Mouse (Mus musculus) thymus, postnatal 4 days (tissue): ENCODE results near the gene Lrguk.

Experiments
- DNase-seq: peaks from one replicate; pipeline ENCODE4 v3.0.0; 2021

The Lrguk gene

GRCm38 (mm10) chr6:34028933-34029745 is at the start of gene Lrguk:
TSS of gene Lrguk (plus strand) at chr6:34029448.
- peak; percentile 91 for DNase-seq

DNA sequence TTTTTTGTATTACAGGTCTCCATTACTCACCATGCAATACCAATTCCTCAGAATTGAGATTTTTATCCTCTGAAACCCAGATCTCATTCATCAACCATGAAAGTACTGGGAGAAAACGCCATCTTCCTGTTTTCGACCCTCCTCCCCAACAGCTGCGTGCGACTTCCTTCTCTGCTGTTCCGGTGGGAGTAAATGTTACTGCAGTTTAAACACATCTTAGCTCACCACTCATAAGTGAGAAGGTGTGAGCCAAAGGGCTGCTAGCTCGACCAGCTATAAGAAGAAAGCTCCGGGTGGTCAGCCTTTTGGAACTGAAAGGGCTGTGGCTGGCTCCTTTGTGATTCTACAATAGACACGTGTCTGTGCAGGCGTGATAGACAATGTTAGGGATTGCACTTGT is 46.5 kb upstream of the Lrguk start:
- peak; percentile 42 for DNase-seq

- DNase-seq: no peak
Observed at GRCm38 (mm10) chr6:33987132-33987531, 42.1 kb upstream of the Lrguk start.

DNA sequence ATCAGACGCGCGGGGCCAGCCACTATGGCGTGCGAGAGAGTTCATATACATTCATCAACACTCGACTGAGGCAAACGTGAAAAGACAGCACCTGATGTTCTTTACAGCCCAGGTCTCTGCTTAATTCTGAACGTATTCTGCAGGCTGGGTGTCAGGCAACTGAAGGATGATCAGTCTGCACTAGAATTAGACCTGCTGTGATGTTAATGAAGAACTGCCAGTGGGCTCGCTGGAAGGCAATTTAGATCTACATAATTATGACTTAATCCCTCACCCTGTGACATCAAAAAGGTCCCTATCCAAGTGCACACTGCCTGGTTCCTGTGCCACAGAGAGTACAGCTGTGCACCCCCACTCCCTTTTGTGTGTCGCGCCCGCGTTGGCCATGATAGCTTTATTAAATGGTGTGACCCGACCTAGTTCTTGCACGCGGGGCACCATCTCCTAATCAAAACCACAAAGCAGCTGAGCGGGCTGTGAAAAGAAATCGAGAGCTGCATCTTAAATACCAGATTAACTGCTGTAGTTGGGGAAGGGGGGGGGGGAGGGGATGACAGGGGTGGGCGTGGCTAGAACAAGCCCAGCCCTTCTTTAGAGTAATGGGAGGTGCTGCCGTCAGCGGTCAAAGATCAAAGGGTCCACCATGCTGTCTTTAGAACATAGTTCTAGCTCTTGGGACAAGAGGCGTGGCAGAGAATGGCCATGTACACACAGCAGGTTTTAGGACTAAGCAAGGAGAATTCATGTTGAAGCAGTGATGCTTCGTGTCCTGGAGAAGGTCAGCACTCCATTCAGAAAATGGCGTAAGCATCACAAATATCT is 36.8 kb upstream of the Lrguk start:
- peak; percentile 27 for DNase-seq

DNA sequence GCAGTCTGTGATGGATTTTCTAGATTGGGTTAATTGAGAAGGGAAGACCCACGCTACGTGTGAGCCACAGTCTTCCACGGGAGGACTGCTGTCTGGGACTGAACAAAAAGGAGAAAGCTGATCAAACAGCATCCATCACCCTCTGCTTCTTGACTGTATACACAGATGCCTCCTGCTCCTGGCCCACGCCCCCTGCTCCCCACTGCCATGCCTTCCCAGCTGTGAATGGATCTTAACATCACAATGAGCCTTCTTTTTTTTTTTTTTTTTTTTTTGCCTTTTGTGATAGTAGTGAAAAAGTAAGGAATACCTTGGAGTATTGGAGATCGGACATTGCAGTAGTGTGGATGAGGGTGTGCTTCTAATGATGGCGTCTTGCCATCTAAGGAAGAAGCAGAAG is 35.4 kb upstream of the Lrguk start:
- DNase-seq: no peak

- DNase-seq: no peak
Observed at GRCm38 (mm10) chr6:33998590-33998989, 30.7 kb upstream of the Lrguk start.

DNA sequence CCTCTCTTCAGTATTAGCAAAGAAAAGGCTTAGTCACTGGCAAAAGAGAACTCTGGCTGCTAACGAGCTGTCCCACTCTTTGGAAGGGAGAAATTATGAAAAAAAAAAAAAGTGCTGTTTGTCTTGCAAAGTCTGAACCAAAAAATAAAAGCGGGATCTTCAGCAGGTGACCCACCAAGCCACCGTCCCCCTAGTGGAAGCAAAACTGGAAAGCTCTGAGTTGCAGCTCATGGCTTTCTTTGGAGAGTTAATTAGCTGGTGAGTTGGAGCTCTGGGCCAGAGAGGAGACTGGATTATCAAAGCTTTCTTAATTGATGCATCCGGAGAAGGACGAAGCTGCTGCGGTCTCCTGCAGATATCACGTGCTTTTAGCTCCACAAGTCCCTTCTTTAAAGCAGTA is 29.7 kb upstream of the Lrguk start:
- DNase-seq: no peak

DNA sequence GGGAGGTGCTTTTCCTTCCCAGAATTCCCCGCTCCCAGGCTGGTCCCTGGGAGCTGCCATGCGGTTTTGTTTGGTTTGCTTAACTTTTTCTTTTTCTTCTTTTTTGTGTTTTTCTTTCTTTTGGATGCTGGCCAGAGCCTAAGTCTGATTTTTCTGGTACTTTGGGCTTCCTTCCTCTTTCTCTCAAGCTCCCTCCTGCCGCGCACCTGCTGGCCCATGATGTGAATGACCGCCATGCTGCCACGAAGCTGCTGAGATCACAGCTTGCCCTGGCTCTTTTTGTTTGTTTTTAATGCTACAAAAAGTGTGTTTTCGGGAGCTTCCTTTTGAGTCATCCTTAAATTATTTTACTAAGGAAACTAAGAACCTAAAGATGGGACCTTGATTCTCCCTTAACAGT is 28.6 kb upstream of the Lrguk start:
- DNase-seq: no peak

GRCm38 (mm10) chr6:34003033-34003432 is 26.2 kb upstream of the Lrguk start:
- DNase-seq: no peak

DNA sequence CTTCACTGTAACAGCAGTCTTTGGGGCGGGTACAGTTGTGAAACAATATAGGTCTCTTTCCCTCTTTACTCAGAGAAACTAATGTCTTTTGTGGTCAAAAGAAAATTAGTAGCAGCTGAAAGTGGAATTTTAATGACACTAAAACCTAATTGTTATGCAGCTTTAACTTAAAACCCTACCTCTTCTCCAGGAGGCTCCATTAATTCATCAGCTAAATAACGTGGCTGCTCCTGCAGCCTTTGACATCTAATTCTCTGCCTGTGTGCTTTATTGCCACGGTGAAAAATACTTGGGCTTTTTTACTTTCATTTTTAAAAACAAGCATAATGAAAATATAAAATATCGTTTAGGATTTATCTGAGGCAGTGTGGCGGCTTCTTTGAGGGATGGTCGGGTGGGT is 15.8 kb upstream of the Lrguk start:
- DNase-seq: no peak

GRCm38 (mm10) chr6:34029746-34030027 is 439 bp downstream of the Lrguk start:
- DNase-seq: no peak

DNA sequence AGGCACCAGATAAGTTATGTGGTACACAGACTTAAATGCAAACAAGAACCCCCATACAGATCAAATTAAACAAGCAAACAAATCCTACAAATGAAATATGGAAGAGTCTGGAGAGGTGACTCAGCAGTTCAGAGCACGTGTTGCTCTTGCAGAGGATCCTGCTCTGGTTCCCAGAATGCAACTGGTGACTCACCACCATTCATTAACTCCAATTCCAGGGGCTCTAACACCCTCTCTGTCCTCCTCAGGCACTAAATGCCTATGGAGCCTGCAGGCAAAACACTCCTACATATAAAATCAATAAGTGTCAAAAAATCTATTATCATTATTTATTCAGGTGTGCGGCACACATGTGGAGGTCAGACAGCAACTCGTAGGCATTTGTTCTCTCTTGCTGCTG is 4.8 kb downstream of the Lrguk start:
- DNase-seq: no peak

DNA sequence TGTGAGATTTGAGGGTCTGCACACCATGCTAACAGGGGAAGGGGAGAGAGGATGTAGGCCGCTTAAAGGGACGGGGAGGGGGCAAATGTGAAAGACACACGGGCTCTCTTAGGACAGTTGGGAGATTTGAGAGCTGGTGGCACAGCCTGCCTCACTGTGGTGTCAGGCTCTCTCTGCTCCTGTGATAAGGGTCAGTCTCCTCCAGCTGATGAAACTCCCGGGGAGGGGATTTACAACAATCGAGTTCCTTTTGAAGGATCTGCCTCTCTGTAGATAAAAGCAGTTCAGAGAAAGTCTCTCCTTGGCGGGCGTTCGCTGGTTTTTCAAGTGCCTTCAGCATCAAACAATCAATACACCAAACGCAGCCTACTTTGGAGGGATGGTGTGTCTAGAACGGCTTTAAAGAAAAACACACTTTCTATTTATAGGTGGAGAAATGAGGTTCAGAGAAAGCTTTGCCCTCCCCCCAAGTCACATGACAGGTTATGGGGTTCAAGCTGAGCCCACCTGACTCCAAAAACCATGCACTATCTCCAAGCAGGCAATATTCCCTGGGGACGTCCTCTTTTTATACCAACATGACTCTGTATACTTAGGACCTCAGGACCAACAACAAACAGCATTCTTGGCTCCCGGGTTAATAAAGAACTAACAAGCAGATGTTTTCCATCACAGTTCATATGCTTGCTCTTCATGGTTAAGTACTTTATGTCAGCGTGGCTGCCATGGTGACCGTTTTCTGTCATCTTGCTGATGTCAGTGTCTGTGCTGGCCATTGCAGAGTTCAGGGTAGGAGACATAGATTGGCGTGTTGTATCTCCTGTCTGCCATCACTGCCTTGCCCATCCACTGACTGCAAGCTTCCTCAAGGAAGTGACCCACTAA is 5.6 kb downstream of the Lrguk start:
- peak; percentile 45 for DNase-seq

GRCm38 (mm10) chr6:34040624-34041235 is 11.5 kb downstream of the Lrguk start:
- peak; percentile 95 for DNase-seq

DNA sequence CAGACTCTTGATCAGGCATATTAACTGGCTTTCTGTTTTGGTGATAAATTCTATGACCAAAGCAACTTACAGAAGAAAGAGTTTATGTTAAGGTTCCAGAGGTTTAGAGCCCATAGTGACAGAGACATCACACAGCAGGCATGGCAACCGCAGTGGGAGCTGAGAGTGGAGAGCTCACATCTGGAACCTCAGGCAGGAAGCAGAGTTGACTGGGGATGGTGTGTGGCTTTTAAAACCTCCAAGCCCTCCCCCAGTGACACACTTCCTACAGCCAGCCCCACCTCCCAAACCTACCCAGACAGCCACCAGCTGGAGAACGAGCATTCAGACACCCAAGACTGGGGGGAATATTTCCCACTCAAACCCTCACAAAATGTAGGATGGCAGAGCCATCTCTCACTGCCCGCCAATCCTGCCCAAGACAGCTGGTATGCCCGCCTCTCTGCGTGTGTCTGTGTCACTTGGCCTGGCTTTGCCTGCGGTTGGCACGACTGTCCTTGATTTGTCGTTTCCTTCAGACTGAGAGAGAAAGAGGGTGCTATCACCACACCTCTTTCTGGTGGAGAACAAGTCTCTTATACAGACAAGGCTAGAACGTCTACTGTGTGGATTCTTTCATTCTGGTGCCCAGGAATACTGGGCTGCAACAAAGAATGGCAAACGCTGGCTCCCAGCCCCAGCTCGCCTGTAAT is 12.5 kb downstream of the Lrguk start:
- no peak for DNase-seq

DNA sequence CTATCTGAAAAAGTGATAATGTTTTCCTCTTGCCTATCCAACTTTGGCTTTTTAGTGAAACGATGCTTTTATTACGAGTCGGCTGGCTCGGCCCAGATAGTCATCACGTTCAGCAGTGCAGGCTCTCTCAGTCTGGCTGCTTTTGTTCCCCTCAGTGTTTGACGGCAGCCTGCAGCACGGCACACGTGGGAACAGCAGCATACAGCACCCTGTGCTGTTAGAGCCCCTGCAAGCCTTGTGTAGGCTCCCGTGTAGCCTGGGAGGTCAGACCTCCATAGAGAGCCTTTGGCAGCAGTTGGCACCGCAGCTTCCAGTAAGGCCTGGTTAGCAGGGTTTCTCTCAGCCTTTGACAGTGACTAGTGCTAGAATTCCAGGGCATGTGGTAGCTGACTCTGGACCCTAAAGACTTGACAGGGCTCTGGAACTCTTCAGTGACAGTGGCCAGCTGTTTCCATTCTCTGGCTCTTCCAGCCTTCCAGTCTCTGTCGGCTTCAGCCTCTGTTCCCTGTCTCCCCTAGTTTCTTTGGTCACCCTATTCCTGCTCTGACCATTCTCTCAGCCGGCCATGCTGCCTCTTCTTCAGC is 15.1 kb downstream of the Lrguk start:
- no peak for DNase-seq

DNA sequence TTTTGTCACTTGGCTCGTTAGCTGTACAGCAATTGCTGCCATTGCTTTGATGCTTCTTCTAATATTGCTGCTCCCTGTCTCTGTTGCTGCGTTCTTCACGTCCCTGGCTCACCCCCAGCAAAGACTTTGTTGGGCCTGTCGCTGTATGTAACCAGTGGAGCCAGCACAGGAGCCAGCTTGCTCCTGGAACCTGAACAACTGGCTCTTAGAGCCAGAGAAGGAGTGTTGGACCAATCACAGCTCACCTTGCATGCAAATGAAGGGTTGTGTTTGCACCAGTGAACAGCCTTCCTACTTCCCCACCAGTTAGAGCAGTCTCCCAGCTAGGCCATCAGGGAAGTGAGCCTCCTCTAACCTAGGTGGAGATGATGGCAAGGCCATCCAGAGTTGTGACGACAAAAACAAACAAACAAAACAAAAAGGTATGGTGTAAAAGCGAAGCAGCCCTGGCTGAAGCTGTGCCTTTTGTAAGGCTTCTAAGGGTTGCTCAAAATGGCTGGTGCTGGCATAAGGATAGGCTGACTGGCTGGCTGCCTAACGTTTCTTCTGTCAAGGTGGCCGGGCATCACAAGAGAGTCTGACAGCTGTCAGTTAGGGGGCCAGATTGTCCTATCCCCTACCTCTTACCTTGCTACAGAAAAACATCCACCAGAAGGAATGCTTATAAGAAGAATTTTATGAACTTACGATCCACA is 15.7 kb downstream of the Lrguk start:
- DNase-seq: no peak

- DNase-seq: no peak
Observed at GRCm38 (mm10) chr6:34046551-34047186, 17.4 kb downstream of the Lrguk start.

GRCm38 (mm10) chr6:34049433-34049832 is 20.2 kb downstream of the Lrguk start:
- DNase-seq: no peak

- DNase-seq: no peak
Observed at GRCm38 (mm10) chr6:34059741-34060140, 30.5 kb downstream of the Lrguk start.

- DNase-seq: no peak
Observed at GRCm38 (mm10) chr6:34066790-34067189, 37.5 kb downstream of the Lrguk start.
